10 mouse cellular contexts compared by ENCODE assay signal in the genomic region with DNA sequence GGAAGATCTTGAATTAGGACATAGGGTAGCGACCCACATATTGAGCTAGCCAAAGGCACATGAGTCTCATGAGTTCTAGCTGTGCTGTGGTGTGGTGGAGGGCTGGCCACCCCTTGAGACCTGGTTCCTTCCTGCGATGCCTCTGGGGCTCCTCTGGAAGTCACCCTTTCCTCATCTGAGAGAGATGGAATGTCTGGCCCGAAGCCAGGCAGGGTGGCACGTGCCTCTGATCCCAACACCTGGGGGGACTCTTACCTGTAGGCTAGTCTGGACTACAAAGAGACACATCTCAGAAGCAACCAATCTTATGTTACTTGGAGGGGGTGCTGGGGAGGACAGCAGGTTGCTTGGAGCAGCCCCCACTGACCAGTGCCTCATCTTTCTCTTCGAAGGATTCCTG. TPM values are rescaled to one million over a fixed set of nuclear protein-coding genes. Genes with fewer than 3 reads are reported as not detected.
DNase-seq lines count a peak whose midpoint lies in the region; ATAC-seq lines count a peak whose summit lies in the region.
"Had no signal": no experiment of that assay in that cellular context is flagged by ENCODE, and none has a peak within 500 bp of the region (broad histone marks: within the 10 kb centered on the region; RNA-seq: fewer than 3 reads in every experiment).

No protein-coding gene starts in this region.

- H3K9me3 ChIP-seq in heart, embryonic 15.5 days (replicated peaks): no peaks in the 10 kb centered on the region
- no peaks in the 10 kb centered on the region for H3K9me3 ChIP-seq in embryonic facial prominence, embryonic 10.5 days
- no peaks in the 10 kb centered on the region for H3K9me3 ChIP-seq in intestine, embryonic 16.5 days (ENCODE audit: control insufficient read depth, low read length)
- no peaks in the 10 kb centered on the region for H3K9me3 ChIP-seq in limb, embryonic 15.5 days
- H3K9me3 ChIP-seq: hindbrain, embryonic 15.5 days had no signal

- H3K4me1 ChIP-seq in heart, embryonic 15.5 days (replicated peaks): peaks cover 64% of the 10 kb centered on the region
- peaks cover 84% of the 10 kb centered on the region for H3K4me1 ChIP-seq in embryonic facial prominence, embryonic 10.5 days
- H3K4me1 ChIP-seq in intestine, embryonic 16.5 days (ENCODE audit: control insufficient read depth, insufficient read depth, low read length): peaks cover 80% of the 10 kb centered on the region
- H3K4me1 ChIP-seq in limb, embryonic 15.5 days: peaks cover 44% of the 10 kb centered on the region

- no peak for DNase-seq in heart, postnatal 25 days (ENCODE audit: low spot score)
- DNase-seq in embryonic facial prominence, embryonic 10.5 days (ENCODE audit: low spot score): no peak
- no peak for DNase-seq in cerebellum, postnatal 4 days (ENCODE audit: low spot score in 2 of 2)
- no peak for DNase-seq in embryo, embryonic 10 days (ENCODE audit: low spot score)
- DNase-seq: adrenal gland, adult 8-10 months had no signal

- peaks cover 9% of the 10 kb centered on the region; the same call in 1 of the 2 replicates for H3K27me3 ChIP-seq in heart, embryonic 15.5 days
- H3K27me3 ChIP-seq in embryonic facial prominence, embryonic 10.5 days (replicated peaks; ENCODE audit: low read depth, poor library complexity, severe bottlenecking): no peaks in the 10 kb centered on the region
- H3K27me3 ChIP-seq in intestine, embryonic 16.5 days (replicated peaks; ENCODE audit: control insufficient read depth, insufficient read depth, low read length): no peaks in the 10 kb centered on the region
- H3K27me3 ChIP-seq in limb, embryonic 15.5 days: peaks cover 10% of the 10 kb centered on the region; the same call in 1 of the 2 replicates

- no peak for ATAC-seq in heart, embryonic 15.5 days (replicated peaks; ENCODE audit: insufficient number of reproducible peaks, insufficient read depth, low FRiP score, low read depth)
- no peak for ATAC-seq in intestine, embryonic 16.5 days
- no peak for ATAC-seq in limb, embryonic 15.5 days (ENCODE audit: insufficient number of reproducible peaks, low FRiP score, low TSS enrichment, low read depth)
- no peak for ATAC-seq in CD4-positive, CD25-positive, alpha-beta regulatory T cell, adult 4 months

- WGBS in heart, embryonic 15.5 days: 70% methylated on average over 5 of the region's 5 CpGs
- WGBS in embryonic facial prominence, embryonic 10.5 days: 92% methylated on average over 5 of the region's 5 CpGs
- 60% methylated on average over 5 of the region's 5 CpGs for WGBS in intestine, embryonic 16.5 days
- 67% methylated on average over 5 of the region's 5 CpGs for WGBS in limb, embryonic 15.5 days

- no peaks in the 10 kb centered on the region for H3K36me3 ChIP-seq in heart, embryonic 15.5 days
- H3K36me3 ChIP-seq in embryonic facial prominence, embryonic 10.5 days (replicated peaks): peaks cover 19% of the 10 kb centered on the region
- H3K36me3 ChIP-seq in intestine, embryonic 16.5 days (ENCODE audit: control insufficient read depth, insufficient read depth, low read length): no peaks in the 10 kb centered on the region
- no peaks in the 10 kb centered on the region for H3K36me3 ChIP-seq in limb, embryonic 15.5 days
- H3K36me3 ChIP-seq: hindbrain, embryonic 15.5 days had no signal

- peak overlapping the region; percentile 76 for H3K27ac ChIP-seq in heart, embryonic 15.5 days
- peak overlapping the region; percentile 75 for H3K27ac ChIP-seq in embryonic facial prominence, embryonic 10.5 days (replicated peaks)
- H3K27ac ChIP-seq in intestine, embryonic 16.5 days (ENCODE audit: low read length): peak overlapping the region; percentile 95
- peak overlapping the region; percentile 35 for H3K27ac ChIP-seq in limb, embryonic 15.5 days

- intact Hi-C loops in heart, postnatal 25 days (cut with DNase I): no loop called here

- H3K4me3 ChIP-seq in heart, embryonic 15.5 days: no peak overlapping the region
- H3K4me3 ChIP-seq in embryonic facial prominence, embryonic 10.5 days: no peak overlapping the region
- no peak overlapping the region for H3K4me3 ChIP-seq in intestine, embryonic 16.5 days (ENCODE audit: low read length)
- H3K4me3 ChIP-seq in limb, embryonic 15.5 days: no peak overlapping the region
- H3K4me3 ChIP-seq: hindbrain, embryonic 15.5 days had no signal

- H3K4me2 ChIP-seq in heart, embryonic 15.5 days: no peak overlapping the region; the same call in 1 of the 2 replicates
- H3K4me2 ChIP-seq in intestine, embryonic 16.5 days (ENCODE audit: low read depth, low read length): no peak overlapping the region
- no peak overlapping the region for H3K4me2 ChIP-seq in limb, embryonic 15.5 days

- no peak overlapping the region for H3K9ac ChIP-seq in heart, embryonic 15.5 days
- H3K9ac ChIP-seq in intestine, embryonic 16.5 days (ENCODE audit: low read depth, low read length): peak overlapping the region; percentile 54
- no peak overlapping the region for H3K9ac ChIP-seq in limb, embryonic 15.5 days

RNA-seq across cellular contexts. Expression of a gene that starts 26.1 kb away (rescaled TPM):
- 0.74 and 1.6 TPM in 2 replicates for polyA plus RNA-seq in heart, embryonic 15.5 days (2015; fragmentation: Nextera tagmentation; extraction: Ambion mirVana)
- 1 to 10 TPM; 2.4 to 4.2 TPM for total RNA-seq in heart, postnatal 25 days (2021)
- polyA plus RNA-seq in embryonic facial prominence, embryonic 10.5 days (2016; fragmentation: Nextera tagmentation; extraction: Ambion mirVana): 2.3 and 3.8 TPM in 2 replicates
- 3.9 and 5.8 TPM in 2 replicates for polyA plus RNA-seq in intestine, embryonic 16.5 days (2015; fragmentation: Nextera tagmentation; extraction: Ambion mirVana)
- 0.46 and 0.63 TPM in 2 replicates for polyA plus RNA-seq in limb, embryonic 15.5 days (2015; fragmentation: Nextera tagmentation; extraction: Ambion mirVana)
- polyA plus RNA-seq in CD4-positive, CD25-positive, alpha-beta regulatory T cell, adult 4 months (2017; shearing (Covaris generic)): not detected

Comparison
In these comparisons a context has a peak if more than half of its experiments do, and no peak if none do; other contexts are left out.
1. H3K27ac ChIP-seq: peak in every context shown above with its lines; median percentile 95 in intestine, embryonic 16.5 days; 76 in heart, embryonic 15.5 days; 75 in embryonic facial prominence, embryonic 10.5 days; 35 in limb, embryonic 15.5 days.